Mouse (Mus musculus): Measurements from ENCODE around the gene Tollip. TPM values are rescaled to one million over a fixed set of nuclear protein-coding genes. Genes with fewer than 3 reads are reported as not detected.

Tollip gene
- 47.4 and 142 TPM in 2 replicates for polyA plus RNA-seq (2012; rRNA removed)

DNA sequence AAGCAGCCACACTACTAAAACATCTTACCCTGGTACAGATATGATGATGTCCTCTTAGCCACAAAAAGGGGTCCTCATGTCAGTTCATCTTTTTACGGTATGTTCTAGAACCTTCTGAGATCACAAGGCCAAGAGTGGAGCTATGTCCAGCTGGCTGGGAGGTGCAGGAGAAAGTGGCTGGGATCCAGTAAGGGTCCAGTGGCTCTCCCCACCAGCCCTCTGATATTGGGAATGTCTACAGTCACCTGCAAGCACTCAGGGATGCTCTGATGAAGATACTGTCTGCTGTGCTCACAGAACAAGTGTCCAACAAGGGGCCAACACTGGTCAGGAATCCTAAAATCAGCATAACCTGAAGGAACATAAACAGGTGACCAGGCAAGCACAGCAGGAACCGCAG is at the start of gene Tollip:
Tollip (minus strand) TSS at position 101 of the 400 bp plus-strand sequence.
- TF ChIP-seq CTCF (IDR thresholded peaks at IDR 0.05; ENCODE audit: extremely low read depth, insufficient read length, insufficient replicate concordance, low read depth, low read length), result no peak
- TF ChIP-seq POLR2A (IDR thresholded peaks at IDR 0.05; ENCODE audit: low read depth, low read length), result no peak
- H3K4me1 ChIP-seq (ENCODE audit: control insufficient read depth, insufficient read depth, insufficient read length, low read length), result no peaks in the 10 kb centered on the region
- 87% methylated on average over 2 of the region's 2 CpGs for WGBS
- H3K27me3 ChIP-seq (ENCODE audit: control insufficient read depth, insufficient read depth, low read length), result peaks cover 5% of the 10 kb centered on the region; the same call in 1 of the 2 replicates
- H3K27ac ChIP-seq (ENCODE audit: insufficient read depth, low read depth, low read length), result no peak within 1 kb of the TSS
- H3K36me3 ChIP-seq (ENCODE audit: control insufficient read depth, insufficient read depth, low read length), result no peaks in the 10 kb centered on the region
- no peak within 1 kb of the TSS for H3K4me3 ChIP-seq (ENCODE audit: low read depth, low read length)

DNA sequence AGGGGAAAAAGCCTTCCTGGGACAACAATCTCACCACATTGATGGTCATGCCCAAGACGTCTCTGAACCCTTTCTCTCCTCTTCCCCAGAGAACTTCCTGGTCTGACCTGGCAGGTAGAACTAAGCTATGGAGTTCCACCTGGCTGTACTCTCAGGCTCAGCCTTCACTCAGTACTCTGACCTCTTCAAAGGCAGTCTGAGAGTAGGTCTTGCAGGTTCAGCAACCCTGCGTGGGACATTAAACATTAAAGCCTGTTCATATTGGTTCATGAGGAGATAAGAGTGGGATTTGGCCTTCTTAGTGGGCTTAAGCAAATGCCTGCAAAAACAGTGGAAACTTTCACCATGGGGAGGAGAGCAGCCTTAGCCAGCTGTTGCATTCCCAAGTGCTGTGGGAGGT is 48.0 kb upstream of the Tollip start:
- no peaks in the 10 kb centered on the region for H3K36me3 ChIP-seq (ENCODE audit: control insufficient read depth, insufficient read depth, low read length)
- H3K4me1 ChIP-seq (ENCODE audit: control insufficient read depth, insufficient read depth, insufficient read length, low read length), result no peaks in the 10 kb centered on the region
- H3K27ac ChIP-seq (ENCODE audit: insufficient read depth, low read depth, low read length), result no peak overlapping the region
- H3K4me3 ChIP-seq (ENCODE audit: low read depth, low read length), result no peak overlapping the region
- WGBS, result 58% methylated on average over 2 of the region's 2 CpGs
- TF ChIP-seq CTCF (IDR thresholded peaks at IDR 0.05; ENCODE audit: extremely low read depth, insufficient read length, insufficient replicate concordance, low read depth, low read length) (no peak), POLR2A (IDR thresholded peaks at IDR 0.05; ENCODE audit: low read depth, low read length) (no peak)
- H3K27me3 ChIP-seq (ENCODE audit: control insufficient read depth, insufficient read depth, low read length), result no peaks in the 10 kb centered on the region

DNA sequence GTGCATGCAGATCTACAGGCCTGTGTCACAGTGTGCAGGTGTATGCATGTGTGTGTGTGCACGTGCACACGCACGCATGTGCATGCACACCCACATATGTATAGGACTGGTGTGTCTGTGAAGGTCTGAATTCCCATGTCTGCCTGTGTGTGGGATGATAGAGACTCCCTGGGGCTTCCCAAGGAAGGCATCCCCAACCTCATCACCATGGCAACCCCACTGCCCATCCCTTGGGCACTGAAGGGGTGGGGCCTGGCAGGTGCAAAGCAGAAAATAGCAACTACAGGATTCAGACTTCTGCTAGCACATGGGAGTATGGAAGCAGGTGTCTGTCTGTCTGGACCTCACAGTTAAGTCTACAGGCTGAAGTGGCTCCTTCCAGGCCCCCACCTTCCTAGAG is 44.2 kb upstream of the Tollip start:
- H3K27me3 ChIP-seq (ENCODE audit: control insufficient read depth, insufficient read depth, low read length), result no peaks in the 10 kb centered on the region
- H3K36me3 ChIP-seq (ENCODE audit: control insufficient read depth, insufficient read depth, low read length), result no peaks in the 10 kb centered on the region
- H3K27ac ChIP-seq (ENCODE audit: insufficient read depth, low read depth, low read length), result no peak overlapping the region
- 94% methylated on average over 3 of the region's 3 CpGs for WGBS
- no peak overlapping the region for H3K4me3 ChIP-seq (ENCODE audit: low read depth, low read length)
- TF ChIP-seq CTCF (IDR thresholded peaks at IDR 0.05; ENCODE audit: extremely low read depth, insufficient read length, insufficient replicate concordance, low read depth, low read length) (no peak), POLR2A (IDR thresholded peaks at IDR 0.05; ENCODE audit: low read depth, low read length) (no peak)
- H3K4me1 ChIP-seq (ENCODE audit: control insufficient read depth, insufficient read depth, insufficient read length, low read length), result no peaks in the 10 kb centered on the region

DNA sequence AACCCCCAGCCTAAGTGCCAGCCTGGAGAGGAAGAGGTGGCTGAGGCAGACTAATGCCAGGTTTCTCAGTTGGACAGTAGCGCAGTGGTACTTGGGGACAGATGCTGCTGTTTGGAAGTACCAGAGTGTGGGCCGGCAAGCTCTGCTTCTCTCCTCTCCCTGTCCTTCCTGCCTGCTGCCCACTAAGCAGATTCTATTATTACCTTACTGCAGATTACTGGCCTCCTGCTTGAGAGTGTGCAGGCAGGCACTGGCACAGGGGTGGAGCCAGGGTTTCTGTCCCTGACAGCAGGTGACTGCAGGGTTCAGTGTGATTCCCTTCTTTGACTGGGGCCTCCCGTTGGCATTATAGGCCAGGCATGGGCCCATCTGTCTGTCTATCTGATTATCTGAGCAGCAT is 43.2 kb upstream of the Tollip start:
- 72% methylated on average over 3 of the region's 3 CpGs for WGBS
- Histone ChIP-seq H3K27me3 (ENCODE audit: control insufficient read depth, insufficient read depth, low read length) (no peaks in the 10 kb centered on the region), H3K36me3 (ENCODE audit: control insufficient read depth, insufficient read depth, low read length) (no peaks in the 10 kb centered on the region), H3K4me1 (ENCODE audit: control insufficient read depth, insufficient read depth, insufficient read length, low read length) (no peaks in the 10 kb centered on the region), H3K4me3 (ENCODE audit: low read depth, low read length) (no peak overlapping the region), H3K27ac (ENCODE audit: insufficient read depth, low read depth, low read length) (no peak overlapping the region)
- TF ChIP-seq POLR2A (IDR thresholded peaks at IDR 0.05; ENCODE audit: low read depth, low read length) (no peak), CTCF (IDR thresholded peaks at IDR 0.05; ENCODE audit: extremely low read depth, insufficient read length, insufficient replicate concordance, low read depth, low read length) (no peak)

DNA sequence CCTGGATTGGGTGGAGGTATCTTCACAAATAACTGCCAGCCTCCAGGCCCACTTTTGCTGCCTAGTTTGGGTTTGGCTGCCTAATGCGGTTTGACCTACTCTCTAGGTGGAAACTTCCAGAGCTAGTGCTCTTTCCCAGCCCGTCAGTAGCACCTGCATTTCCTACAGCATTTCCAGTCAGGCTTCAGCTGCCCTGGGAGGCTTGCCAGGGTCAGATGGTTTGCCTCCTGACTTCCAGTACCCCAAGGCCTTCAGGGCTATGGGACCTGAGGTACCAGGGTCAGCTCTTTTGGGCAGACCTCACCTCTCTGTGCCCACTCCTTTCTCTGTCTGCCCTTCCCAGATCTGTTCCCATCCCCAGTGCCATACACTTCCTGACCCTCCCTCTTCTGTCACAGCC is 42.6 kb upstream of the Tollip start:
- Histone ChIP-seq H3K27ac (ENCODE audit: insufficient read depth, low read depth, low read length) (no peak overlapping the region), H3K4me1 (ENCODE audit: control insufficient read depth, insufficient read depth, insufficient read length, low read length) (no peaks in the 10 kb centered on the region), H3K36me3 (ENCODE audit: control insufficient read depth, insufficient read depth, low read length) (no peaks in the 10 kb centered on the region), H3K4me3 (ENCODE audit: low read depth, low read length) (no peak overlapping the region), H3K27me3 (ENCODE audit: control insufficient read depth, insufficient read depth, low read length) (no peaks in the 10 kb centered on the region)
- TF ChIP-seq POLR2A (IDR thresholded peaks at IDR 0.05; ENCODE audit: low read depth, low read length) (no peak), CTCF (IDR thresholded peaks at IDR 0.05; ENCODE audit: extremely low read depth, insufficient read length, insufficient replicate concordance, low read depth, low read length) (no peak)
- 71% methylated on average over 2 of the region's 2 CpGs for WGBS

DNA sequence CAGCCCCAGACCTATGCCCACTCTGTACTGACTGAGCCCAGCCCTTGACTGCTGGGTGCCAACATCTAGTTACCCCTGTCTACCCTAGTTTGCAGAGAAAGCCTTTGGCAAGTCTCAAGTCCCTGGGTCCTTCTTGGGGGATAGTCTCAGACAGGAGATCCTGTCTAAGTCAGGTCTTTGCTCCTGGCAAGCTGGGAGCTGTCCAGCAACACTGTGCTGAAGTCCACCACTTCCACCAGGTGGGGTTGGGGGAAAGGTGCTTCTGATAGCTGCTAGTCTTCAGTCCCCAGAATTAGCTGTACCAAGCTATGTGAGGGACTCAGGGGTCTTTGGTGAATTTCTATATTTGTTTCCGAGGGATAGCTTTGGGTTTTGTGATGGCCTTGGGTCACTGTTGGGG is 40.8 kb upstream of the Tollip start:
- 84% methylated on average over 1 of the region's 1 CpGs for WGBS
- Histone ChIP-seq H3K36me3 (ENCODE audit: control insufficient read depth, insufficient read depth, low read length) (no peaks in the 10 kb centered on the region), H3K27me3 (ENCODE audit: control insufficient read depth, insufficient read depth, low read length) (no peaks in the 10 kb centered on the region), H3K27ac (ENCODE audit: insufficient read depth, low read depth, low read length) (no peak overlapping the region), H3K4me1 (ENCODE audit: control insufficient read depth, insufficient read depth, insufficient read length, low read length) (no peaks in the 10 kb centered on the region), H3K4me3 (ENCODE audit: low read depth, low read length) (no peak overlapping the region)
- no peak for TF ChIP-seq POLR2A (IDR thresholded peaks at IDR 0.05; ENCODE audit: low read depth, low read length)

DNA sequence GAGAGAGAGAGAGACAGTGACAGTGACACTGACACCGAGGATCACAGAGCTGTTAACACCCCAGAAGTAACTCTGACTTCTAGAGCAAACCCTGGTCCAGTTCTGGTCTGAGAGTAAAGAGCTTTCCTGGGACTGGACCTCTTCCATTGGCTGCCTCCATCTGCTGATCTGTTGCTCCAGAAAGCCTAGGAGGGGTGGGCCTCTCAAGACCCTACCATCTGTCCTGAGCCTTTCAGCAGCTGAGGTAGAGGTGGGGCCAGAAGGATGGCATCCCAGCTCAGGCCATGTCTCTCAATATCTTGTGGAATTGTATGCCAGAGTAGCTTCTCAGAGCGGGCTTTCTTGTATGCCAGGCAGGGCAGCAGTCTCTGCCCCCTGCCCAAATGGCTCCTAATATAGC is 39.9 kb upstream of the Tollip start:
- Histone ChIP-seq H3K27me3 (ENCODE audit: control insufficient read depth, insufficient read depth, low read length) (no peaks in the 10 kb centered on the region; the same call in 1 of the 2 replicates), H3K4me1 (ENCODE audit: control insufficient read depth, insufficient read depth, insufficient read length, low read length) (no peaks in the 10 kb centered on the region), H3K4me3 (ENCODE audit: low read depth, low read length) (no peak overlapping the region), H3K27ac (ENCODE audit: insufficient read depth, low read depth, low read length) (no peak overlapping the region), H3K36me3 (ENCODE audit: control insufficient read depth, insufficient read depth, low read length) (no peaks in the 10 kb centered on the region)
- TF ChIP-seq CTCF (IDR thresholded peaks at IDR 0.05; ENCODE audit: extremely low read depth, insufficient read length, insufficient replicate concordance, low read depth, low read length) (no peak), POLR2A (IDR thresholded peaks at IDR 0.05; ENCODE audit: low read depth, low read length) (no peak)
- 81% methylated on average over 2 of the region's 2 CpGs for WGBS

Data from small intestine, adult 2 months (tissue).